Mouse (Mus musculus) limb, embryonic 15.5 days (tissue): Measurements from ENCODE around the gene Rbm4b. TPM values are rescaled to one million over a fixed set of nuclear protein-coding genes. Genes with fewer than 3 reads are reported as not detected.
"Not testable (repeated sequence)": the region's sequence is repeated elsewhere in the genome, so short reads cannot be mapped to it uniquely, and the experiment has no call there.

Source experiments
- ATAC-seq: fragments of 200-750 bp; cut with Nextera tagmentation; 2 replicates; pipeline ENCODE4 v1.8.0; 2017; ENCODE audit warnings: low read depth, moderate TSS enrichment; ENCODE audit not compliant: insufficient number of reproducible peaks, low FRiP score, low TSS enrichment
- H3K27ac ChIP-seq: fragments of 300-500 bp; sonication (generic); 2 replicates; pipeline ENCODE4 v1.5.1; 2015; ENCODE audit warnings: moderate library complexity, mild to moderate bottlenecking, inconsistent platforms
- H3K27me3 ChIP-seq: fragments of 300-500 bp; sonication (generic); 2 replicates; pipeline ENCODE4 v1.6.1; 2015; ENCODE audit warnings: inconsistent platforms
- H3K36me3 ChIP-seq: fragments of 300-500 bp; sonication (generic); 2 replicates; pipeline ENCODE4 v1.6.1; 2015; ENCODE audit warnings: inconsistent platforms
- H3K4me1 ChIP-seq: fragments of 300-500 bp; sonication (generic); 2 replicates; pipeline ENCODE4 v1.6.1; 2015; ENCODE audit warnings: inconsistent platforms
- H3K4me2 ChIP-seq: fragments of 300-500 bp; sonication (generic); 2 replicates; pipeline ENCODE4 v1.6.1; 2015; ENCODE audit warnings: mild to moderate bottlenecking, inconsistent platforms
- H3K4me3 ChIP-seq: fragments of 300-500 bp; sonication (generic); 2 replicates; pipeline ENCODE4 v1.5.1; 2015; ENCODE audit warnings: mild to moderate bottlenecking, inconsistent platforms
- H3K9ac ChIP-seq: fragments of 300-500 bp; sonication (generic); 2 replicates; pipeline ENCODE4 v1.6.1; 2015; ENCODE audit warnings: inconsistent platforms
- H3K9me3 ChIP-seq: fragments of 300-500 bp; sonication (generic); 2 replicates; pipeline ENCODE4 v1.6.1; 2016; ENCODE audit warnings: inconsistent platforms
- WGBS: fragments of 180-500 bp; shearing (Covaris S2); methylation state at CpG from one replicate; pipeline ENCODE4 v1.1.7; 2015; 5-methylcytosine and 5-hydroxymethylcytosine counted together
- polyA plus RNA-seq: library from polyadenylated mRNA; unstranded; fragments of >200 nt; fragmentation: Nextera tagmentation; extraction: Ambion mirVana; gene quantifications from 2 replicates; pipeline ENCODE4 v1.2.1, GENCODE M21; 2015

Gene Rbm4b
- polyA plus RNA-seq, 1 experiment from 2014 or later: 56.9 TPM

DNA sequence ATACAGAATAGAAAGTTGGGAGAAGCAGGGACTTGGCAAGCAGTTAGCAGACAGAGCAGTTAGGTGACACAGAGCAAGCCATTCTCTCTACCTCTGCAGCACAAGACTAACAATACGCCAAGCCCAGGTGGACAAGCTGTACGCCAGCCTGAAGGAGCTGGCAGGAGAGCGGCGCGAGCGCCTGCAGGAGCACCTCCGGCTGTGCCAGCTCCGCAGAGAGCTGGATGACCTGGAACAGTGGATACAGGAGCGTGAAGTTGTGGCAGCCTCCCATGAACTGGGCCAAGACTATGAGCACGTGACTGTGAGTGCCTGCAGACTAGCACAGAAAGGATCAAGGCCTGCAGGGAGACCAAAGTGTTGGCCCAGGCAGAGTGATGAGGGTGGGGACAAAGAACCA, 10.6 kb upstream of the Rbm4b start:
- H3K4me1 ChIP-seq: peaks cover 5% of the 10 kb centered on the region
- H3K4me3 ChIP-seq: no peak overlapping the region
- H3K27me3 ChIP-seq: no peaks in the 10 kb centered on the region
- 91% methylated on average over 10 of the region's 10 CpGs for WGBS
- H3K9ac ChIP-seq: no peak overlapping the region
- ATAC-seq: no peak
- H3K4me2 ChIP-seq: no peak overlapping the region
- no peaks in the 10 kb centered on the region for H3K9me3 ChIP-seq
- H3K36me3 ChIP-seq: 0 out of 2 replicates have a peak, but pooled peaks cover 4% of the 10 kb centered on the region
- H3K27ac ChIP-seq: no peak overlapping the region

DNA sequence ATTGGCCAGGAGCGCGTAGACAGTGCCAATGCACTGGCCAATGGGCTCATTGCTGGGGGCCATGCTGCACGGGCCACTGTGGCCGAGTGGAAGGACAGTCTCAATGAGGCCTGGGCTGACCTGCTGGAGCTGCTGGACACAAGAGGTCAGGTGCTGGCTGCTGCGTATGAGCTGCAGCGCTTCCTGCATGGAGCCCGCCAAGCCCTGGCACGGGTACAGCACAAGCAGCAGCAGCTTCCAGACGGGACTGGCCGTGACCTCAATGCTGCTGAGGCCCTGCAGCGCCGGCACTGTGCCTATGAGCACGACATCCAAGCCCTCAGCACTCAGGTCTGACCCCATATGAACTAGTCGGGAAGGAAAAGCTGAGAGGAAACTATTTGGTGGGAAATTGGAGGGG, 9.7 kb upstream of the Rbm4b start:
- no peak overlapping the region for H3K4me3 ChIP-seq
- 84% methylated on average over 14 of the region's 14 CpGs for WGBS
- H3K9me3 ChIP-seq: no peaks in the 10 kb centered on the region
- H3K36me3 ChIP-seq: 0 out of 2 replicates have a peak, but pooled peaks cover 4% of the 10 kb centered on the region
- no peak overlapping the region for H3K9ac ChIP-seq
- H3K27me3 ChIP-seq: no peaks in the 10 kb centered on the region
- peaks cover 5% of the 10 kb centered on the region for H3K4me1 ChIP-seq
- no peak overlapping the region for H3K4me2 ChIP-seq
- no peak overlapping the region for H3K27ac ChIP-seq
- no peak for ATAC-seq

DNA sequence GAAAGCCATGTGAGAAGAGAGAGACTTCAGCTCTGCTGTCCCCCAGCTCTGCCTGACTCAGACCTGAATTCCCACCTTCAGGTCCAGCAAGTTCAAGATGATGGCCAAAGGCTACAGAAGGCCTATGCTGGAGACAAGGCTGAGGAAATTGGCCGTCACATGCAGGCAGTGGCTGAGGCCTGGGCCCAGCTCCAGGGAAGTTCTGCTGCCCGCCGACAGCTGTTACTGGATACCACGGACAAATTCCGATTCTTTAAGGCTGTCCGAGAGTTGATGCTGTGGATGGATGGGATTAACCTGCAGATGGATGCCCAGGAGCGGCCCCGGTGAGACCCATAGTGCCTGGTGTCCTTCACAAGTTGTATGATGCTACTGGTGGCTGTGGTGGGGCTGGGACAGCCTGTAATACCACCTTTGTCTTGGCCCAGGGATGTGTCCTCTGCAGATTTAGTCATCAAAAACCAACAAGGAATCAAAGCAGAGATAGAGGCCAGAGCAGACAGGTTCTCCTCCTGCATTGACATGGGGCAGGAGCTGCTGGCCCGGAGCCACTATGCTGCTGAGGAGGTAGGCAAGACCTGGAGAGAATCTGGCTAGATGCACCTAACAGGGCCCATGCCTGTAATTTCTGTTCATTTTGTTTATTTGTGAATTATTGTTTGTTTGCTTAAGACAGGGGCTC, 8.5 kb upstream of the Rbm4b start:
- 90% methylated on average over 9 of the region's 9 CpGs for WGBS
- Histone ChIP-seq H3K4me3 (no peak overlapping the region), H3K4me1 (peaks cover 5% of the 10 kb centered on the region), H3K36me3 (0 out of 2 replicates have a peak, but pooled peaks cover 4% of the 10 kb centered on the region), H3K4me2 (no peak overlapping the region), H3K27me3 (no peaks in the 10 kb centered on the region), H3K9ac (no peak overlapping the region), H3K9me3 (no peaks in the 10 kb centered on the region), H3K27ac (no peak overlapping the region)
- no peak for ATAC-seq

DNA sequence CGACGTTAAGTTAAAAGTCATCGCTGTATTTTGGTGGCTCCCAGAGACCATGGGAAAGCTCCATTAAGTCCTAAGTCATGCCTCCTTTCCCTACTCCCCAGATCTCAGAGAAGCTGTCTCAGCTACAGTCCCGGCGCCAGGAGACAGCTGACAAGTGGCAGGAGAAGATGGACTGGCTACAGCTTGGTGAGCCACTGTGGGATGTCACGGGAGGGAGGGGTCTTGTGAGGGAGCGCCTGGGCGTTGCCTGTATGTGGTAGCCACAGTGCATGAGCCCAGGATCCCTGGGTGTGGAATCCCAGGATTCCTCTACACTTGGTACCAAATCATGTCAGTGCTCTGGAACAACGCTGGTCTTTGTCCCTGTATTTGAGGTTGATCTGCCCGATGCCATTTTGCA, 7.8 kb upstream of the Rbm4b start:
- Histone ChIP-seq H3K9me3 (no peaks in the 10 kb centered on the region), H3K4me3 (no peak overlapping the region), H3K4me1 (peaks cover 5% of the 10 kb centered on the region), H3K36me3 (0 out of 2 replicates have a peak, but pooled peaks cover 4% of the 10 kb centered on the region), H3K9ac (no peak overlapping the region), H3K27me3 (no peaks in the 10 kb centered on the region), H3K27ac (no peak overlapping the region), H3K4me2 (no peak overlapping the region)
- 82% methylated on average over 10 of the region's 10 CpGs for WGBS
- no peak for ATAC-seq

DNA sequence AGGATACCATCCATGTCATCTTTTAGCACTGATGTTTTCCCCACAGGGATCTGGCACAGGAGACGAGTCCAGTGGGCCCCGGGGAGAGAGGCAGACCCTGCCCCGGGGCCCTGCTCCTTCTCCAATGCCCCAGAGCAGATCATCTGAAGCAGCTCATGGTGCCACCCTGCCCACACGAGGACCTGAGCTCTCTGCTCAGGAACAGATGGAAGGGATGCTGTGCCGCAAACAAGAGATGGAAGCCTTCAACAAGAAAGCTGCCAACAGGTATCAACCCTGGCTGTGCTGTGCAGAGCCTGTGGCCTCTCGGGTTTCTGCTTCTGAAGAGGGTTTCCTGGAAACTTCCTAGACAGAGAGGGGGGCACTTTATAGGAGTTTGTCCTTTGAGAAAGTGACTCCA, 6.3 kb upstream of the Rbm4b start:
- Histone ChIP-seq H3K9ac (no peak overlapping the region), H3K4me3 (no peak overlapping the region), H3K27me3 (no peaks in the 10 kb centered on the region), H3K4me1 (peaks cover 3% of the 10 kb centered on the region), H3K9me3 (no peaks in the 10 kb centered on the region), H3K27ac (no peak overlapping the region), H3K4me2 (no peak overlapping the region), H3K36me3 (0 out of 2 replicates have a peak, but pooled peaks cover 4% of the 10 kb centered on the region)
- no peak for ATAC-seq
- whole genome bisulfite sequencing: 74% methylated on average over 6 of the region's 6 CpGs

DNA sequence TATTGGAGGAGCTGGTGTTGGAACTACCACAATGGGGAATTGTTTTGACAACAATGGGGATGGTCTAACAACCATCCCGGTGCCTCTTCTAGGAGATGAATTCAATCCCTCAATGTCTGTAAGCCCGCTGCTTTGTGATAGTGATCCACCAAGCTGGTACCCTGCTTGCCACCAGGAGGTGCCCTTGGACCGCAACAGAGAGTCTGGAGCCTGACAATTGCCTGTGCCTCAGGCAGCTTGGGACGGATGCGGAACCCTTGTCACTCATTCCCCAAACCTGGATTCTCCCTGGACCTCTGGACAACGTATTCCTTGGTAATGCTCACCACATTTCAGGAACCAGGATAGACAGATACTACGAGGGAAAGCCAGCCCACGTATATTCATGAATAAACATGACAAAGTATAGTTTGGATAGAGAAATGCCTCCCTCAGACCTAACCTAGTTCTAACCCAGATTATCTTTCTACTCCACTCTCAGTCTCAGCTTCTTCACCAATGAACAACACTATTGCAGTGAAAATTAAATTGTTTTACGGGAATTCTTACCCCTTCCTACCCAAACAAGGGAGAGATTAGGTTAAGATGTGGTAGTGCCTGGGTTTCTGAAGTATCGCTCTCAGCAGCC, 618 bp upstream of the Rbm4b start:
- WGBS: under 1% methylated on average over 10 of the region's 10 CpGs
- H3K9ac ChIP-seq: peak overlapping the region; percentile 57
- 0 out of 2 replicates have a peak, but pooled peaks cover 5% of the 10 kb centered on the region for H3K36me3 ChIP-seq
- no peaks in the 10 kb centered on the region for H3K9me3 ChIP-seq
- H3K4me1 ChIP-seq: peaks cover 18% of the 10 kb centered on the region
- peak overlapping the region; percentile 97 for H3K27ac ChIP-seq
- H3K27me3 ChIP-seq: no peaks in the 10 kb centered on the region
- ATAC-seq: peak; percentile 35; the same call in 1 of the 2 replicates
- H3K4me3 ChIP-seq: peak overlapping the region; percentile 72
- peak overlapping the region; percentile 68 for H3K4me2 ChIP-seq

DNA sequence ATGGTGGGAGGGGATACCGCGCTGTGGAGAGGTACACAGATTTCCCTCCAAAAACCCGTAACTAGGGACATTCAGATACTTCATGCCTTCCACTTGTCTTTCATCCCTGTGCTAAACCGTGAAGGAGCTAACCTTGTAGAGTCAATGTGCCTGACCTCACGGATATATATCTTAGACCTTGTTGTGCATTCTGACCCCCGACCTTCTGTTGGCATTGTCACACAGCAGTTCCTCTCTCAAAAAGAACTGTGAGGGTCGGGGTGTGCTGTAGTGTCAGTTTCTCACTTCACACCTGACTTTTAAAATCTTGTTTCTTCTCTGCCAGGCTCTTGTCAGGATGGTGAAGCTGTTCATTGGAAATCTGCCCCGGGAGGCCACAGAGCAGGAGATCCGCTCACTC, 624 bp downstream of the Rbm4b start:
- Histone ChIP-seq H3K4me1 (peaks cover 18% of the 10 kb centered on the region), H3K27ac (peak overlapping the region; percentile 97), H3K9me3 (no peaks in the 10 kb centered on the region), H3K9ac (peak overlapping the region; percentile 85), H3K27me3 (no peaks in the 10 kb centered on the region), H3K4me3 (peak overlapping the region; percentile 72), H3K4me2 (peak overlapping the region; percentile 68), H3K36me3 (peaks cover 11% of the 10 kb centered on the region)
- WGBS: 2% methylated on average over 9 of the region's 9 CpGs
- ATAC-seq: no peak

DNA sequence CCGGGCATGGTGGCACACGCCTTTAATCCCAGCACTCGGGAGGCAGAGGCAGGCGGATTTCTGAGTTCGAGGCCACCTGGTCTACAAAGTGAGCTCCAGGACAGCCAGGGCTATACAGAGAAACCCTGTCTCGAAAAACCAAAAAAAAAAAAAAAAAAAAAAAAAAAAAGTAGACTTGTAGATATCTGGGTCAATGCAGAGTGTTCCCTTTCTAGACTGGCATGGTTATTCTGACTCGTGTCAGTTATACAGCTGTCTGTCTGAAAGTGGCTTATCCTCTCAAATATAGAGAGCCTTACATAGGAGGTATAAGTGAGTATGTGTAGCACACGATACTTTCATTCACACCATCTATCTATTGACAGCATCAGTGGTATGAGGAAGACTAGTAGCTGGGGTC, 4.2 kb downstream of the Rbm4b start:
- 91% methylated on average over 8 of the region's 8 CpGs for WGBS
- peaks cover 39% of the 10 kb centered on the region for H3K36me3 ChIP-seq
- not testable (repeated sequence) for H3K4me2 ChIP-seq

DNA sequence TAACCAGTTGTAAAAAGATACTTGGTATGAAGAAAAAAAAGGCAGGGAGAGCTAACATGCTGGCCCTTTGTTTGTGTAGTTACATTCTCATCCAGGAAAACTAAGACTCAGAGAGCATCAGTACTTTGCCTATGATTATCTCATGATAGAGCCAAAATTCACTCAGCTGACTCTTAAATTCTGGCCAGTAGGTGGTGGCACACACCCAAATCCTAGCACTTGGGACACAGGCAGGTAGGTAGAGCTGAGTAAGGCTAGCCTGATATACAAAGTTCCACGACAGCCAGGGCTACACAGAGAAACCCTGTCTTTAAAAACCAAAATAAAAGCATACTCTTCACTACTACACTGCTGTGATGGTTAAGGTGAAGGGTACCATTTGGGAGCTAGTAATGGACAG, 6.6 kb downstream of the Rbm4b start:
- Histone ChIP-seq H3K36me3 (peaks cover 55% of the 10 kb centered on the region), H3K27ac (no peak overlapping the region), H3K4me1 (peaks cover 11% of the 10 kb centered on the region), H3K27me3 (no peaks in the 10 kb centered on the region), H3K9me3 (no peaks in the 10 kb centered on the region), H3K4me2 (no peak overlapping the region), H3K4me3 (no peak overlapping the region), H3K9ac (no peak overlapping the region)
- no peak for ATAC-seq
- WGBS: 72% methylated on average over 1 of the region's 1 CpGs

More for the DNA sequence above, 4.2 kb downstream of the Rbm4b start:
- H3K4me1 ChIP-seq: peaks cover 16% of the 10 kb centered on the region
- not testable (repeated sequence) for H3K9ac ChIP-seq, ATAC-seq, H3K27ac ChIP-seq, H3K27me3 ChIP-seq, H3K9me3 ChIP-seq, H3K4me3 ChIP-seq

DNA sequence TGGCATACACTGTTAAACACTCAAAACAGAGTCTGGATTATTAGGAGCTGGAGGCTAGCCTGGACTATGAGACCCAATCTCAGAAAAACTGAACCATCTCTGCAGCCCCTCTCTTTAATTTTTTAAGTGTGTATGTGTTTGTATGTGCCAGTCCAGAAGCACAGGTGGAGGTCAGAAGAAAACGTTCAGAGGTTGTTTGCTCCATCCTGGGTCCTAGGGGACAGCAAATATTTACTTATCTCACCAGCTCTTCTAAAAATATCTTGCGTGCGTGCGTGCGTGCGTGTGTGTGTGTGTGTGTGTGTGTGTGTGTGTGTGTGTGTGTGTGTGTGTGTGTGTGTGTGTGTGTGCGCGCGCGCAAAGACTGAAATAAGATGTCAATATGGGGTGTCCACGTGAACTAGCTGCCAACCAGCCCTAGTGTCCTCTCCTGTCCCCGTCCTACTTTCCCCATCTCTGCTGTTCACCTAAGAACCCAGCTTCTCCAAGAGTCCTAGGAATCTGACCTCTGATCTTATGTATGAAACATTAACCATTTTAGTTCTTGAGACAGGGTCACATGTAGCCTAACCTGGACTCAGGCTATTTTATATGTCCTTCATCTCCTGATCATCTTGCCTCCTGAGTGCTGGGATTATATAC, 11.3 kb downstream of the Rbm4b start:
- H3K27ac ChIP-seq: no peak overlapping the region
- H3K4me1 ChIP-seq: no peaks in the 10 kb centered on the region
- H3K4me2 ChIP-seq: no peak overlapping the region
- H3K9me3 ChIP-seq: no peaks in the 10 kb centered on the region
- H3K4me3 ChIP-seq: no peak overlapping the region
- peaks cover 79% of the 10 kb centered on the region for H3K36me3 ChIP-seq
- H3K9ac ChIP-seq: no peak overlapping the region
- no peaks in the 10 kb centered on the region for H3K27me3 ChIP-seq
- 91% methylated on average over 12 of the region's 12 CpGs for WGBS
- no peak for ATAC-seq

DNA sequence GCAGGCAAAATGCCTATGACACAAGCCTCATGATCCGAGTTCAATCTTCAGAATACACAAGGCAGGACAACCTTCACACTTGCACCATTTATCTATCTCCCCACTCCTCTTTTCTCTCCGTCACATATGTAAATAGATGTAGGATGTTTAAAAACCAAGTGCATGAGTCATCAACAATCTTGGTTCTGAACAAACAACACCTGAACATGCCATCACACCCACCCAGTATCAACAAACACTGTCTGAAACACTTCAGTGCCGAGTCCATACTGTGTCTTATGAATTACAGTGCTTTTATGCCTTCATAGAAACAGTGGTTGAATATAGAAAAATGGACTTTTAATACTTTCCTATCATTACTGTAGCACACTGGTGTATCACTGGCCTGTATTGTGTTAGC, 16.5 kb downstream of the Rbm4b start:
- H3K9ac ChIP-seq: no peak overlapping the region
- no peaks in the 10 kb centered on the region for H3K27me3 ChIP-seq
- H3K4me3 ChIP-seq: no peak overlapping the region
- H3K9me3 ChIP-seq: no peaks in the 10 kb centered on the region
- WGBS: 76% methylated on average over 3 of the region's 3 CpGs
- peaks cover 73% of the 10 kb centered on the region for H3K36me3 ChIP-seq
- no peak for ATAC-seq
- H3K27ac ChIP-seq: no peak overlapping the region
- no peaks in the 10 kb centered on the region for H3K4me1 ChIP-seq
- no peak overlapping the region for H3K4me2 ChIP-seq

DNA sequence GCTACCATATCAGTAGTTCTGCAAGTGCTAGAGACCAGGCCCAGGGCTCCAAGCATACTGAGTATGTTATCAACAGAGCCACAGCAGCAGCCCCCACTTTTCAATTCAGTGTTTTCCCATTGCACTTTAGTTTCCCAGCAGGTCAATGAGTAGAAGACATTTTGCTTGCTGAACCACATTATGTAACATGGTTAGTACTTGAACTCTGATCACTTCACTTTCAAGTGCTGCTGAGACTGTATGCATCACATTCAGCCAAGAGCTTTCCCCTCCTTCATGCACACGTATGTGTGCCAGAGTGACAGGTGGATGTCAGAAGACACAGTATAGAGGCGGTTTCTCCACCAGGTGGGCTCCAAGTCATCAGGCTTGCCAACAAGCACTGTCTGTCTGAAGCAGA, 26.6 kb downstream of the Rbm4b start:
- Histone ChIP-seq H3K4me1 (peaks cover 7% of the 10 kb centered on the region), H3K36me3 (peaks cover 71% of the 10 kb centered on the region), H3K27ac (no peak overlapping the region), H3K4me3 (no peak overlapping the region), H3K27me3 (no peaks in the 10 kb centered on the region), H3K9me3 (no peaks in the 10 kb centered on the region), H3K9ac (no peak overlapping the region), H3K4me2 (no peak overlapping the region)
- WGBS: 89% methylated on average over 2 of the region's 2 CpGs
- ATAC-seq: no peak
